Mouse (Mus musculus) thymus, adult 2 months (tissue): ENCODE measurements around the gene Ap2a1.

Experiments
- CTCF ChIP-seq: fragments of 200-500 bp; IDR thresholded peaks from 2 replicates; pipeline ENCODE4 v1.5.1; 2012; ENCODE audit warnings: mild to moderate bottlenecking, control low read depth, low read length, moderate library complexity, borderline replicate concordance; ENCODE audit not compliant: control insufficient read depth, poor library complexity, insufficient read depth; ENCODE audit errors: extremely low read depth
- POLR2A ChIP-seq: fragments of 200-500 bp; IDR thresholded peaks from 2 replicates; pipeline ENCODE4 v1.6.1; 2012; ENCODE audit warnings: mild to moderate bottlenecking, low read length, control low read depth, moderate library complexity; ENCODE audit not compliant: control insufficient read depth, poor library complexity, insufficient read depth; ENCODE audit errors: extremely low read depth

DNA sequence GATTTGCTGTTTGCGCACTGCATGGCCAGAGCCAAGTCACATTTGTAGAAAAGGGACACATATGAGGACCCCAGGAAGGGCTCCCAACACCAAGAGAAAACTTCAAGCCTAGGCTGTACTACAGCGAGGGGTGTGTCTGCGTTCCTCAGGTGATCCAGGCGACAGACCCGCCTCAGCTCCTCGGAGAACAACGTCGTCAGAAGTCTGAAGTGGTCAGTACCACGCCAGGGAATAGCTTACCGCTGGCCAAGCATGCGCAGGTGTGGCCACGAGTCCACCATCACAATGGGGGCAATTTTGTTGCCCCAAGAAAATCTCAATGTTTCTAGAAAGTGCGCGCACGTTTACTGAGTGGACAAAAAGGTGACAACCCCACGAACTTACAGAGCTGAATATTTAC is 60.8 kb downstream of the Ap2a1 start:
- TF ChIP-seq CTCF = no peak
- TF ChIP-seq POLR2A = no peak
